Mouse (Mus musculus): ENCODE results near the gene Tepsin. TPM values are rescaled to one million over a fixed set of nuclear protein-coding genes. Genes with fewer than 3 reads are reported as not detected.
A peak's percentile ranks its signal among the peaks of the same experiment; 100 is the strongest.

Tepsin gene
- polyA plus RNA-seq (2015; fragmentation: Nextera tagmentation; extraction: Ambion mirVana), result 19.3 and 19.8 TPM in 2 replicates

- peaks cover 36% of the 10 kb centered on the region for H3K4me1 ChIP-seq (replicated peaks)
- peak within 1 kb of the TSS; percentile 95 for H3K9ac ChIP-seq
- peak within 1 kb of the TSS; percentile 96 for H3K4me2 ChIP-seq
- peaks cover 37% of the 10 kb centered on the region for H3K36me3 ChIP-seq
- H3K9me3 ChIP-seq, result no peaks in the 10 kb centered on the region
- H3K27ac ChIP-seq, result peak within 1 kb of the TSS; percentile 94
- H3K27me3 ChIP-seq, result no peaks in the 10 kb centered on the region
- H3K4me3 ChIP-seq, result peak within 1 kb of the TSS; percentile 82
- peak; percentile 97 for ATAC-seq (ENCODE audit: low FRiP score)
- WGBS, result under 1% methylated on average over 77 of the region's 77 CpGs
These were observed at the start of gene Tepsin, which contains the start of gene Ndufaf8 for GRCm38 (mm10) chr11:120098588-120099511. Gene Tepsin (minus strand): TSS chr11:120098731. Gene Ndufaf8 (plus strand): TSS chr11:120098928.

- no peak overlapping the region for H3K9ac ChIP-seq
- no peak overlapping the region for H3K4me2 ChIP-seq
- H3K36me3 ChIP-seq, result peaks cover 28% of the 10 kb centered on the region
- WGBS, result 74% methylated on average over 13 of the region's 13 CpGs
- no peak for ATAC-seq (ENCODE audit: low FRiP score)
- H3K27me3 ChIP-seq, result no peaks in the 10 kb centered on the region
- no peaks in the 10 kb centered on the region for H3K9me3 ChIP-seq
- peaks cover 37% of the 10 kb centered on the region for H3K4me1 ChIP-seq (replicated peaks)
- no peak overlapping the region for H3K4me3 ChIP-seq
- H3K27ac ChIP-seq, result no peak overlapping the region
These were observed 45.4 kb upstream of the Tepsin start for GRCm38 (mm10) chr11:120143708-120144497.

GRCm38 (mm10) chr11:120142601-120143051 is 44.1 kb upstream of the Tepsin start:
- H3K4me3 ChIP-seq, result no peak overlapping the region
- peaks cover 40% of the 10 kb centered on the region for H3K36me3 ChIP-seq
- H3K4me2 ChIP-seq, result no peak overlapping the region
- H3K9me3 ChIP-seq, result no peaks in the 10 kb centered on the region
- no peak for ATAC-seq (ENCODE audit: low FRiP score)
- WGBS, result 76% methylated on average over 3 of the region's 3 CpGs
- H3K27me3 ChIP-seq, result no peaks in the 10 kb centered on the region
- H3K4me1 ChIP-seq (replicated peaks), result peaks cover 40% of the 10 kb centered on the region
- no peak overlapping the region for H3K27ac ChIP-seq
- H3K9ac ChIP-seq, result 0 out of 2 replicates have a peak overlapping the region, but pooled peaks have one; percentile 51

- Histone ChIP-seq H3K4me2 (no peak overlapping the region), H3K9ac (no peak overlapping the region), H3K9me3 (no peaks in the 10 kb centered on the region), H3K36me3 (peaks cover 37% of the 10 kb centered on the region), H3K4me3 (no peak overlapping the region), H3K27ac (no peak overlapping the region), H3K4me1 (replicated peaks) (peaks cover 52% of the 10 kb centered on the region), H3K27me3 (no peaks in the 10 kb centered on the region)
- 75% methylated on average over 6 of the region's 6 CpGs for WGBS
- ATAC-seq (ENCODE audit: low FRiP score), result no peak
These were observed 41.7 kb upstream of the Tepsin start for GRCm38 (mm10) chr11:120140255-120140654.

- H3K4me3 ChIP-seq, result no peak overlapping the region
- no peak for ATAC-seq (ENCODE audit: low FRiP score)
- H3K27me3 ChIP-seq, result no peaks in the 10 kb centered on the region
These were observed 40.8 kb upstream of the Tepsin start for GRCm38 (mm10) chr11:120139309-120139731.

GRCm38 (mm10) chr11:120137625-120138004 is 39.1 kb upstream of the Tepsin start:
- H3K9ac ChIP-seq, result peak overlapping the region; percentile 46; the same call in 1 of the 2 replicates
- no peak overlapping the region for H3K27ac ChIP-seq
- H3K4me1 ChIP-seq (replicated peaks), result peaks cover 31% of the 10 kb centered on the region
- H3K4me3 ChIP-seq, result no peak overlapping the region
- no peaks in the 10 kb centered on the region for H3K9me3 ChIP-seq
- H3K27me3 ChIP-seq, result no peaks in the 10 kb centered on the region
- ATAC-seq (ENCODE audit: low FRiP score), result no peak
- H3K4me2 ChIP-seq, result no peak overlapping the region
- 60% methylated on average over 5 of the region's 5 CpGs for WGBS
- peaks cover 51% of the 10 kb centered on the region for H3K36me3 ChIP-seq

More at GRCm38 (mm10) chr11:120139309-120139731, 40.8 kb upstream of the Tepsin start:
- Histone ChIP-seq H3K4me1 (replicated peaks) (peaks cover 45% of the 10 kb centered on the region), H3K36me3 (peaks cover 47% of the 10 kb centered on the region), H3K9ac (no peak overlapping the region), H3K27ac (no peak overlapping the region), H3K4me2 (no peak overlapping the region), H3K9me3 (no peaks in the 10 kb centered on the region)
- 85% methylated on average over 10 of the region's 10 CpGs for WGBS

GRCm38 (mm10) chr11:120136796-120137624 is 38.5 kb upstream of the Tepsin start:
- Histone ChIP-seq H3K4me1 (replicated peaks) (peaks cover 26% of the 10 kb centered on the region), H3K27ac (0 out of 2 replicates have a peak overlapping the region, but pooled peaks have one; percentile 9), H3K27me3 (no peaks in the 10 kb centered on the region), H3K4me3 (no peak overlapping the region), H3K36me3 (peaks cover 57% of the 10 kb centered on the region), H3K9me3 (no peaks in the 10 kb centered on the region), H3K9ac (no peak overlapping the region), H3K4me2 (no peak overlapping the region)
- 56% methylated on average over 23 of the region's 23 CpGs for WGBS
- ATAC-seq (ENCODE audit: low FRiP score), result no peak

GRCm38 (mm10) chr11:120136195-120136594 is 37.7 kb upstream of the Tepsin start:
- 82% methylated on average over 8 of the region's 8 CpGs for WGBS
- Histone ChIP-seq H3K4me1 (replicated peaks) (peaks cover 26% of the 10 kb centered on the region), H3K9ac (no peak overlapping the region), H3K9me3 (no peaks in the 10 kb centered on the region), H3K27me3 (no peaks in the 10 kb centered on the region), H3K36me3 (peaks cover 65% of the 10 kb centered on the region), H3K4me3 (no peak overlapping the region), H3K27ac (0 out of 2 replicates have a peak overlapping the region, but pooled peaks have one; percentile 9), H3K4me2 (no peak overlapping the region)
- no peak for ATAC-seq (ENCODE audit: low FRiP score)

GRCm38 (mm10) chr11:120134847-120135530 is 36.5 kb upstream of the Tepsin start:
- H3K9ac ChIP-seq, result no peak overlapping the region
- peaks cover 26% of the 10 kb centered on the region for H3K4me1 ChIP-seq (replicated peaks)
- WGBS, result 96% methylated on average over 9 of the region's 9 CpGs
- ATAC-seq (ENCODE audit: low FRiP score), result no peak
- peaks cover 70% of the 10 kb centered on the region for H3K36me3 ChIP-seq
- H3K27ac ChIP-seq, result no peak overlapping the region
- no peak overlapping the region for H3K4me2 ChIP-seq
- H3K4me3 ChIP-seq, result no peak overlapping the region
- no peaks in the 10 kb centered on the region for H3K9me3 ChIP-seq
- H3K27me3 ChIP-seq, result no peaks in the 10 kb centered on the region

GRCm38 (mm10) chr11:120134148-120134547 is 35.6 kb upstream of the Tepsin start:
- no peak for ATAC-seq (ENCODE audit: low FRiP score)
- Histone ChIP-seq H3K27ac (no peak overlapping the region), H3K36me3 (peaks cover 74% of the 10 kb centered on the region), H3K4me1 (replicated peaks) (peaks cover 26% of the 10 kb centered on the region), H3K27me3 (no peaks in the 10 kb centered on the region), H3K4me3 (no peak overlapping the region), H3K9me3 (no peaks in the 10 kb centered on the region), H3K4me2 (no peak overlapping the region), H3K9ac (no peak overlapping the region)
- WGBS, result 97% methylated on average over 5 of the region's 5 CpGs

GRCm38 (mm10) chr11:120129281-120129680 is 30.8 kb upstream of the Tepsin start:
- no peak for ATAC-seq (ENCODE audit: low FRiP score)
- no peaks in the 10 kb centered on the region for H3K9me3 ChIP-seq
- no peak overlapping the region for H3K27ac ChIP-seq
- 78% methylated on average over 7 of the region's 7 CpGs for WGBS
- peaks cover 80% of the 10 kb centered on the region for H3K36me3 ChIP-seq
- H3K27me3 ChIP-seq, result no peaks in the 10 kb centered on the region
- H3K9ac ChIP-seq, result no peak overlapping the region
- no peak overlapping the region for H3K4me3 ChIP-seq
- no peaks in the 10 kb centered on the region for H3K4me1 ChIP-seq (replicated peaks)
- H3K4me2 ChIP-seq, result no peak overlapping the region

Data from hindbrain, embryonic 13.5 days (tissue).